Mouse (Mus musculus) cerebellum, postnatal 36 days (tissue): Measurements from ENCODE around the gene P2rx2.

Experiments
- DNase-seq, 2 experiments: peaks; one replicate each; pipeline ENCODE4 v3.0.0; 2021 to 2022; ENCODE audit warnings: mixed read lengths in 2 of 2

P2rx2 gene

DNA sequence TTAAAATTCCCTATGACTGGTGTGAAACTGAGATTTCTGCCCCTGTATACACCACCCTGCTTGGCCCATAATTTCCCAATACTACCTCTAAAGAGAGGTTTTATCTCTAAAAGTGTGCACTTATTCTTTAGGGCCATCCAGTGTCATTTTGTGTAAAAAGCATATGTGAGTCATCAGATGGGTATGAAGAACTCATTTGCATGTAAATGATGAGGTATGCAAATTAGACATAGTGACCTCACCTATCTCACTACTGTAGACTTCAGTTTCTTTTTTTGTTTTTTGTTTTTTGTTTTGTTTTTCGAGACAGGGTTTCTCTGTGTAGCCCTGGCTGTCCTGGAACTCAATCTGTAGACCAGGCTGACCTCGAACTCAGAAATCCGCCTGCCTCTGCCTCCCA, 29.9 kb downstream of the P2rx2 start:
- DNase-seq: no peak

- DNase-seq: peak; percentile 22 to 25
Observed at GRCm38 (mm10) chr5:110308861-110309260, 34.2 kb downstream of the P2rx2 start.

DNA sequence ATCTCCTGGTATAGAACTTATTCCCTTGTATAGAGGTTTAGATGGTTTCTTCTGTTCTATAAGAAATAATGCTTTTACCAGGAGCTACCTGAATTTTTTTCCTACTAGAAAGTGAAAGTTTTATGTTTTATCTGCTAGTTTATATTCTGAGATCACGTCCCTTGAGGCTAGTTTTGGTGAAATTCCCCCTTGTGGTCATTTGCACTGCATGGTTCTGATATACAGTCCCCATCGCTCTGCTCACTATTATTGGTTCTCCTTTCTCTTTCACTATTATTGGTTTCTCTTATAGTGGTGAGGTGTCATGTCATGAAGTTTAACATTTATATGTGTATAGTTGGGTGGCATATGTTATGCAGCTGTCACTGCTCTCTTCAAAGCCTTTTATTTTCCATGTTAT, 42.4 kb downstream of the P2rx2 start:
- DNase-seq: no peak

DNA sequence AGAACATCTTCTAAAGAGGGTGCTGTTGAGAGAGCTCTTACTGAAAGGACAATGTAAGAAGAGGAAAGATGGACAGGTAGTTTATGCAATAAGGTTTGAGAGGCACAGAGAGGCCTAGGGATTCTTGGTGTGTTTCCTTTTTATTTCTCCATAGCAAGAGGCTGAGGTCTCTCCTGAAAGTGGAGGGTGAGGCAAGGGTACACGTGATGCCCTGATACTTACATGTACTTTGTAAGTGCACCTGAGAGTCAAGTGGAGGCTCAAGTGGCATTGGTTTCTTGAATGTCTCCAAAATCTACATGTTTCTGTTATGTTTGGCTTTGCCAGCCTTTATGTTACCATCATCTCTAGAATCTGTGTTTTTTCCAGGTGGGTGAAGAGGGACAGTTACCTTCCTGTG, 46.4 kb downstream of the P2rx2 start:
- DNase-seq: no peak

- DNase-seq: no peak
Observed at GRCm38 (mm10) chr5:110291649-110292048, 51.4 kb downstream of the P2rx2 start.
